Mouse (Mus musculus) heart, postnatal 0 days (tissue): ENCODE results near the gene Obp2a. TPM values are rescaled to one million over a fixed set of nuclear protein-coding genes. Genes with fewer than 3 reads are reported as not detected.
"Not testable (repeated sequence)": the region's sequence is repeated elsewhere in the genome, so short reads cannot be mapped to it uniquely, and the experiment has no call there.

ENCODE experiments used
- ATAC-seq: fragments of 200-750 bp; cut with Nextera tagmentation; 2 replicates; pipeline ENCODE4 v1.8.0; 2017; ENCODE audit warnings: low read depth, moderate number of reproducible peaks, moderate library complexity; ENCODE audit not compliant: insufficient read depth
- DNase-seq: peaks from one replicate; pipeline ENCODE4 v3.0.0-alpha.2; 2016; ENCODE audit warnings: low spot score
- H3K27ac ChIP-seq: fragments of 300-500 bp; sonication (generic); 2 replicates; pipeline ENCODE4 v1.5.1; 2014; ENCODE audit warnings: low read depth, mild to moderate bottlenecking
- H3K27me3 ChIP-seq: fragments of 300-500 bp; sonication (generic); 2 replicates; pipeline ENCODE4 v1.6.1; 2014; ENCODE audit warnings: low read length, mixed read lengths; ENCODE audit not compliant: control insufficient read depth, insufficient read depth
- H3K36me3 ChIP-seq: fragments of 300-500 bp; sonication (generic); replicated peaks from 2 replicates; pipeline ENCODE4 v1.6.1; 2014; ENCODE audit warnings: low read length, mixed read lengths; ENCODE audit not compliant: control insufficient read depth, insufficient read depth
- H3K4me1 ChIP-seq: fragments of 300-500 bp; sonication (generic); 2 replicates; pipeline ENCODE4 v1.6.1; 2014; ENCODE audit warnings: antibody characterized with exemption; ENCODE audit not compliant: control insufficient read depth, insufficient read depth
- H3K4me2 ChIP-seq: fragments of 300-500 bp; sonication (generic); 2 replicates; pipeline ENCODE4 v1.6.1; 2014; ENCODE audit warnings: low read depth, mild to moderate bottlenecking, low read length, moderate library complexity
- H3K4me3 ChIP-seq: fragments of 300-500 bp; sonication (generic); 2 replicates; pipeline ENCODE4 v1.5.1; 2014; ENCODE audit warnings: low read depth, low read length
- H3K9ac ChIP-seq: fragments of 300-500 bp; sonication (generic); replicated peaks from 2 replicates; pipeline ENCODE4 v1.6.1; 2014; ENCODE audit warnings: low read depth, low read length, mixed read lengths
- H3K9me3 ChIP-seq: fragments of 300-500 bp; sonication (generic); replicated peaks from 2 replicates; pipeline ENCODE4 v1.6.1; 2016; ENCODE audit warnings: low read length; ENCODE audit not compliant: control insufficient read depth
- CTCF ChIP-seq: IDR thresholded peaks from 2 replicates; pipeline ENCODE4 v1.5.1; 2016; ENCODE audit warnings: antibody characterized with exemption, control low read depth, low read depth
- EP300 ChIP-seq: IDR thresholded peaks from 2 replicates; pipeline ENCODE4 v1.6.1; 2016; ENCODE audit warnings: antibody characterized with exemption, low read depth
- WGBS: fragments of 180-500 bp; shearing (Covaris S2); extraction: QIAGEN DNeasy Blood & Tissue Kit; methylation state at CpG from one replicate; pipeline ENCODE4 v1.1.7; 2014; 5-methylcytosine and 5-hydroxymethylcytosine counted together
- polyA plus RNA-seq: library from polyadenylated mRNA; unstranded; fragments of >200 nt; fragmentation: Nextera tagmentation; extraction: Ambion mirVana; gene quantifications from 2 replicates; pipeline ENCODE4 v1.2.1, GENCODE M21; 2015
- total RNA-seq: library from RNA; depleted of rRNA; stranded (reverse); fragments of >200 nt; gene quantifications from 2 replicates; pipeline ENCODE4 v1.2.3, GENCODE M21; 2014; ENCODE audit warnings: low replicate concordance; rRNA removed

Obp2a gene
- total and polyA plus RNA-seq, 2 experiments from 2014 or later: not detected

- TF ChIP-seq EP300: no peak
- TF ChIP-seq CTCF: no peak
These were observed 17.4 kb downstream of the Obp2a start for GRCm38 (mm10) chr2:25717222-25717621.

GRCm38 (mm10) chr2:25733199-25733930 is 33.5 kb downstream of the Obp2a start:
- H3K4me3 ChIP-seq: no peak overlapping the region
- no peaks in the 10 kb centered on the region for H3K36me3 ChIP-seq
- no peak overlapping the region for H3K27ac ChIP-seq
- H3K27me3 ChIP-seq: no peaks in the 10 kb centered on the region
- no peaks in the 10 kb centered on the region for H3K4me1 ChIP-seq
- no peaks in the 10 kb centered on the region for H3K9me3 ChIP-seq
- DNase-seq (peak; percentile 12), ATAC-seq (no peak)
- TF ChIP-seq EP300 (no peak), CTCF (no peak)
- H3K9ac ChIP-seq: no peak overlapping the region
- 25% methylated on average over 2 of the region's 2 CpGs for WGBS
- H3K4me2 ChIP-seq: no peak overlapping the region

More at GRCm38 (mm10) chr2:25717222-25717621, 17.4 kb downstream of the Obp2a start:
- H3K4me2 ChIP-seq: no peak overlapping the region
- H3K36me3 ChIP-seq: no peaks in the 10 kb centered on the region
- no peaks in the 10 kb centered on the region for H3K9me3 ChIP-seq
- no peaks in the 10 kb centered on the region for H3K4me1 ChIP-seq
- H3K4me3 ChIP-seq: no peak overlapping the region
- no peaks in the 10 kb centered on the region for H3K27me3 ChIP-seq
- ATAC-seq: no peak
- H3K9ac ChIP-seq: no peak overlapping the region
- no peak overlapping the region for H3K27ac ChIP-seq
- no peak for DNase-seq

GRCm38 (mm10) chr2:25736709-25737108 is 36.9 kb downstream of the Obp2a start, which contains the start of gene Obp2b:
TSS of gene Obp2b (plus strand) at chr2:25737009.
- H3K9ac ChIP-seq, DNase-seq, H3K4me1 ChIP-seq, ATAC-seq, H3K9me3 ChIP-seq, H3K27me3 ChIP-seq, H3K4me3 ChIP-seq, H3K36me3 ChIP-seq, H3K27ac ChIP-seq, H3K4me2 ChIP-seq: not testable (repeated sequence)
- WGBS: 70% methylated on average over 3 of the region's 3 CpGs

DNA sequence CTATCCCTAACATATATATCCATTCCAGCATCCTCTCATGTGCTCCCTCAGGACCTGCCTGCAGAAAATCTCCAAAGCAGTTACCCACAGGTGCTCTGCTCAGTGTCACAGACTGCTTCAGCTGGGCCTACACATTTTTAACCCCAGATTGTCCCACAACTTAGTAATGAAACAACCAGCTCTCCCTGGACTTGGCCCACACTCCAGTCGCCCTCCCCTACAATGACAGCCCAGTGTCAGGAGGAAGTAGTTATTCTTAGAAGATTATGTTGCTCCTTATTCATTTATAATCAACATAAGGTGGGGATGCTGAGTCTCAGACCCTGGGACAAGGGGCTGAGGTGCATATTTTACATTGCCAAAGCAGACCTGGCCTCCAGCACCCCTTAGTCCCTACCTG is 41.8 kb downstream of the Obp2a start:
- Histone ChIP-seq H3K4me3 (no peak overlapping the region), H3K27me3 (no peaks in the 10 kb centered on the region), H3K36me3 (no peaks in the 10 kb centered on the region), H3K27ac (no peak overlapping the region), H3K9me3 (no peaks in the 10 kb centered on the region), H3K4me2 (no peak overlapping the region), H3K4me1 (no peaks in the 10 kb centered on the region), H3K9ac (no peak overlapping the region)
- TF ChIP-seq CTCF (no peak), EP300 (no peak)
- no peak for ATAC-seq
- peak; percentile 32 for DNase-seq
- 62% methylated on average over 1 of the region's 1 CpGs for WGBS

Other genes with a start within 250 kb of the Obp2a start
- 2.4 and 4.5 TPM in 2 replicates for gene Clic3, start 243.2 kb upstream of the Obp2a start, total RNA-seq
- gene Clic3, start 243.2 kb upstream of the Obp2a start, polyA plus RNA-seq: 6.5 and 7.4 TPM in 2 replicates
- 71.9 and 90.7 TPM in 2 replicates for gene Paxx, start 238.9 kb upstream of the Obp2a start, total RNA-seq
- gene Paxx, start 238.9 kb upstream of the Obp2a start, polyA plus RNA-seq: 42.7 and 45.5 TPM in 2 replicates
- 708 and 711 TPM in 2 replicates for gene Ptgds, start 230.0 kb upstream of the Obp2a start, total RNA-seq
- 356 and 359 TPM in 2 replicates for gene Ptgds, start 230.0 kb upstream of the Obp2a start, polyA plus RNA-seq
- not detected in 2 replicates for gene Lcn12, start 206.1 kb upstream of the Obp2a start, total RNA-seq
- gene Lcn12, start 206.1 kb upstream of the Obp2a start, polyA plus RNA-seq: not detected in 2 replicates
- gene Fbxw5, start 199.3 kb upstream of the Obp2a start, total RNA-seq: 115 and 141 TPM in 2 replicates
- 70.6 and 76.5 TPM in 2 replicates for gene Fbxw5, start 199.3 kb upstream of the Obp2a start, polyA plus RNA-seq
- gene C8g, start 198.3 kb upstream of the Obp2a start, total RNA-seq: 1.6 and 9.0 TPM in 2 replicates
- gene C8g, start 198.3 kb upstream of the Obp2a start, polyA plus RNA-seq: 2.4 and 4.0 TPM in 2 replicates
- 5.1 and 6.3 TPM in 2 replicates for gene Traf2, start 153.1 kb upstream of the Obp2a start, total RNA-seq
- 14.2 and 15.8 TPM in 2 replicates for gene Traf2, start 153.1 kb upstream of the Obp2a start, polyA plus RNA-seq
- gene Edf1, start 142.2 kb upstream of the Obp2a start, total RNA-seq: 112 and 136 TPM in 2 replicates
- gene Edf1, start 142.2 kb upstream of the Obp2a start, polyA plus RNA-seq: 314 and 343 TPM in 2 replicates
- gene Mamdc4, start 125.2 kb upstream of the Obp2a start, total RNA-seq: 1.7 and 2.0 TPM in 2 replicates
- 0.14 and 1.6 TPM in 2 replicates for gene Mamdc4, start 125.2 kb upstream of the Obp2a start, polyA plus RNA-seq
- 37.9 and 43.3 TPM in 2 replicates for gene Phpt1, start 124.8 kb upstream of the Obp2a start, total RNA-seq
- gene Phpt1, start 124.8 kb upstream of the Obp2a start, polyA plus RNA-seq: 248 and 255 TPM in 2 replicates
- not detected in 2 replicates for gene Ajm1, start 118.3 kb upstream of the Obp2a start, total RNA-seq
- gene Ajm1, start 118.3 kb upstream of the Obp2a start, polyA plus RNA-seq: not detected in 2 replicates
- gene Rabl6, start 91.5 kb upstream of the Obp2a start, total RNA-seq: 52.1 and 89.9 TPM in 2 replicates
- 28.7 and 30.7 TPM in 2 replicates for gene Rabl6, start 91.5 kb upstream of the Obp2a start, polyA plus RNA-seq
- not detected in 2 replicates for gene Ccdc183, start 82.4 kb upstream of the Obp2a start, total RNA-seq
- gene Ccdc183, start 82.4 kb upstream of the Obp2a start, polyA plus RNA-seq: 0.22 and 0.23 TPM in 2 replicates
- 36.6 and 42.3 TPM in 2 replicates for gene Tmem141, start 78.0 kb upstream of the Obp2a start, total RNA-seq
- 36.8 and 38.4 TPM in 2 replicates for gene Tmem141, start 78.0 kb upstream of the Obp2a start, polyA plus RNA-seq
- gene Fcna, start 72.0 kb upstream of the Obp2a start, total RNA-seq: 1.4 and 4.8 TPM in 2 replicates
- 1.9 and 3.4 TPM in 2 replicates for gene Fcna, start 72.0 kb upstream of the Obp2a start, polyA plus RNA-seq
- gene Lcn8, start 46.9 kb upstream of the Obp2a start, total RNA-seq: not detected in 2 replicates
- not detected in 2 replicates for gene Lcn8, start 46.9 kb upstream of the Obp2a start, polyA plus RNA-seq
- gene Lcn5, start 42.1 kb upstream of the Obp2a start, total RNA-seq: not detected in 2 replicates
- gene Lcn5, start 42.1 kb upstream of the Obp2a start, polyA plus RNA-seq: not detected in 2 replicates
- gene Lcn6, start 23.3 kb upstream of the Obp2a start, total RNA-seq: not detected in 2 replicates
- gene Lcn6, start 23.3 kb upstream of the Obp2a start, polyA plus RNA-seq: not detected in 2 replicates
- gene Lcn10, start 17.3 kb upstream of the Obp2a start, total RNA-seq: not detected in 2 replicates
- gene Lcn10, start 17.3 kb upstream of the Obp2a start, polyA plus RNA-seq: not detected in 2 replicates
- gene Bmyc, start 6.7 kb downstream of the Obp2a start, total RNA-seq: 6.3 and 15.9 TPM in 2 replicates
- gene Bmyc, start 6.7 kb downstream of the Obp2a start, polyA plus RNA-seq: 35.3 and 38.7 TPM in 2 replicates
- gene Obp2b, start 37.0 kb downstream of the Obp2a start, total RNA-seq: not detected in 2 replicates
- not detected in 2 replicates for gene Obp2b, start 37.0 kb downstream of the Obp2a start, polyA plus RNA-seq
- gene Lcn3, start 65.5 kb downstream of the Obp2a start, total RNA-seq: not detected in 2 replicates
- gene Lcn3, start 65.5 kb downstream of the Obp2a start, polyA plus RNA-seq: not detected in 2 replicates
- gene Lcn11, start 77.0 kb downstream of the Obp2a start, total RNA-seq: not detected in 2 replicates
- gene Lcn11, start 77.0 kb downstream of the Obp2a start, polyA plus RNA-seq: not detected in 2 replicates
- gene Gm13539, start 82.2 kb downstream of the Obp2a start, total RNA-seq: not detected in 2 replicates
- not detected in 2 replicates for gene Gm13539, start 82.2 kb downstream of the Obp2a start, polyA plus RNA-seq
- not detected in 2 replicates for gene Glt6d1, start 115.8 kb downstream of the Obp2a start, total RNA-seq
- not detected in 2 replicates for gene Glt6d1, start 115.8 kb downstream of the Obp2a start, polyA plus RNA-seq
- not detected in 2 replicates for gene Lcn9, start 123.1 kb downstream of the Obp2a start, total RNA-seq
- not detected in 2 replicates for gene Lcn9, start 123.1 kb downstream of the Obp2a start, polyA plus RNA-seq
- gene Sohlh1, start 147.2 kb downstream of the Obp2a start, total RNA-seq: not detected in 2 replicates
- not detected in 2 replicates for gene Sohlh1, start 147.2 kb downstream of the Obp2a start, polyA plus RNA-seq
- 1.0 TPM in 1 of 2 replicates, not detected in the other for gene Kcnt1, start 163.7 kb downstream of the Obp2a start, total RNA-seq
- 0.10 and 0.27 TPM in 2 replicates for gene Kcnt1, start 163.7 kb downstream of the Obp2a start, polyA plus RNA-seq